Mouse (Mus musculus): ENCODE measurements around the gene Pcdh7.
"Not testable (repeated sequence)": the region's sequence is repeated elsewhere in the genome, so short reads cannot be mapped to it uniquely, and the experiment has no call there.

The Pcdh7 gene

DNA sequence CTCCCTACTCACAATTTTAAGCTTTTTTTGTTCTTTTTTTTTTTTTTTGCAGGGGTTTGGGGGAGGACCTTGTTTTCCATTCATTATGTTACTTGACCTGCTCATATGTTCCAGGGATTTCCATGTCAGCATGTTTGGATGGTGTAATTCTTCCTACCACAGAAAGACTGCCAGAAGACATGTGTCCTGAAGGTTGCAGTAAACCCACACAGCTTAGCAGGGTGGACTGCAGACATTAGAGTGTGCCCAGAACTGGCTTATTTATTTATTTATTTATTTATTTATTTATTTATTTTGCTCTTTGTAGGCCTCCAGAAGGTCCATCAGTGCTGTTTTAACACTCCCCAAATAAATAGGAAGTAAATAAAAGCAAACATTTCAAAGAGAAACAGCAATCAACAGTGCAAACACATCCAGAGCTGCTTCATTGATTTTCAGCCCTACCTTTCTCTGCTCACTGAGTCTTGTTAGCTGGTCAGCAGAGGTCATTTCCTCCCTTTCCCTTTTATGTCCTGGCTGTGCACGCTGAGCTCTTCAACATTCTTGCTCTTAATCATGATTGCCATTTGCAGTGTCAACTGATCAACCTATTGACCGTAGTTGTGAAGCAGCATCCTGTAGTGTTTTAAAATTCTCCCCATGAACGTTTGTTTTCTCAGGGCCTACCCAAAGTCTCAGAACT is 401.3 kb downstream of the Pcdh7 start:
- no peak for DNase-seq (ENCODE audit: low spot score)

DNA sequence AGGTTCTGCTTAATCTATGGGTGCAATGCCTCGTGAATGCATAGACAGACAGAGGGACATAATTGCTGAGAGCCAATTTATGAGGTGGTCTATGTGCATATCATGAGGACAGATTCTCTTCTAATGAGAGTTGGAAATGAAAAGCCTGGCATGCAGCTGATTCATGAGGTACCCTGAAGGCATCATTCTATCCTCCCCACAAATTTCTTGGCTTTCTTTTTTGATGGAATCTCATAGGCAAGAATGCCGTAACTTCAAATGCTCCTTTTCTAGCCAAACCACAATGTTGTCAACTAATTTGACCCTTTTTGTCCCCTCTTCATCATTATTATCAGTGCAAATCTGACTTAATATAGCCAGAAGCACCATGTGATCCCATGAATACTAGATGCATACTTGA is 426.1 kb downstream of the Pcdh7 start:
- no peak for DNase-seq (ENCODE audit: low spot score)

DNA sequence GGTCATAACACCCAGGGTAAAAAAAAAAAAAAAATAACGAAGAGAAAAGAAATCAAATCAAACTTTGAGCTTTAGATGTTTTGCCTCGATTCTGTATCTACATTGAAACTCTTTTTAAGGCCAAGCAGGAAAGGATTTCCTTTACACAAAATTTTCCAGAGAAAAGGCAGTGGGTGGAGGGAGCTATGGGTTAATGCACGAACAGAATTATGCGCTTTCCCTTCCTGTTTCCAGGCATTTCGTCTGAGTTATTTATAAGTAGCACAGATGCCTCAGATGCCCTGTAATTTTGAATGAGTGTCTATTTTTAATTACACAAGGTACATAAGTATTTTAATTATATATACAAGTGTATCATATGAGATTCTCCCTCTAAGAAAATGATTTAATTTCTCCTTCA is 436.2 kb downstream of the Pcdh7 start:
- no peak for DNase-seq (ENCODE audit: low spot score)

DNA sequence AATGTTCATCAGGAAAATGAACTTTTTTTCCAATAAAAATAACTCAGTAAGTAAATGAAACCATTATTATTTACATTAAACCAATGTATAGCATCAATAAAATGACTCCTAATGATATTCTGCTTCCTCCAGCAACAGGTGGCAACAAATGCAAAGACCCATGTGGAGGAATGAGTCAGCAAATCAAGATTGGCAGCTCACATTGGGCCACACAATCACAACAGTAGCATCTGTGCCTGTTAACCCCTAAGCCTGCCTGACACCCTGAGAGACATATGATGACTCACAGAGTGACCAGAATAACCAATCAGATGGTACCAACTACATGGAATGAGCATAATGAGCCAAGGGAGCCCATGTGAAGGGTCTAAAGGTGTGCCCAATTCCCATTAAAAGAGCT is 454.5 kb downstream of the Pcdh7 start:
- no peak for DNase-seq (ENCODE audit: low spot score)

DNA sequence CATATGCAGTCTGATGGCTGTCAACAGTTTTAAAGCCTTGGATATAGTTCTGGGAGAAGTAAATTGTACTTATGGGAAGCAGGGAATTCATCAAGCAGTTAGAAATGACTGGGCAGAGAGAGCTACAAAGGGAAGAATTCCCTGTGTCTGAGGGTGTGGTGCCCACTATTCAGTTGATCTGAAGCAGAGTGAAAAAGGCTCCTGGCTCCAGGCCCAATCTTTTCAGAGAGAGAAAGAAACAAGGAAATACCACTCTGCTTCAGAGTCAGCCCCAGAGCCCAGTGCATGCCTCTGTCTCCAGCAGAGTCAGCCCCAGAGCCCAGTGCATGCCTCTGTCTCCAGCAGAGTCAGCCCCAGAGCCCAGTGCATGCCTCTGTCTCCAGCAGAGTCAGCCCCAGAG is 456.6 kb downstream of the Pcdh7 start:
- not testable (repeated sequence) for DNase-seq (ENCODE audit: low spot score)

DNA sequence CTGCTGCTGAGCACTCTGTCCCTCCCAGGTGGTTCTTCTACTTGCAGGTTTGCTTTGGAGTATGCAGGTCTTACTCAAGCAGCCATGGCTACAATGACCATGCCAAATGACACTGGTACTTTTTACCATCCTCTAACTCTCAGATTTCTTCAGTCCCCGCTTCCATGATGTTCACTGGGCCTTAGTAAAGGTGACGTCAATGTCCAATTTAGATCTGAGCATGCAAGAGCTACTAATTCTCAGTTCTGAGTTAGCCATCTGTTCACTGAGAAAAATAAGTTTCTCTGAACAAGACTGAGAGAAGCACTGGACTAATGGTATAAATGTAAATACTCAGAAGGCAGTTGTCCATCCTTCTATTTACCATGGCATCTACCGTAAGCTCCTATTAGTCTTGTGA is 457.8 kb downstream of the Pcdh7 start:
- DNase-seq (ENCODE audit: low spot score): no peak

Data from yolk sac, embryonic 10.5 days (tissue).